Mouse (Mus musculus): ENCODE results near the gene Adam30. TPM values are rescaled to one million over a fixed set of nuclear protein-coding genes. Genes with fewer than 3 reads are reported as not detected.

Gene Adam30
- polyA plus RNA-seq, 1 experiment from 2014 or later = not detected

DNA sequence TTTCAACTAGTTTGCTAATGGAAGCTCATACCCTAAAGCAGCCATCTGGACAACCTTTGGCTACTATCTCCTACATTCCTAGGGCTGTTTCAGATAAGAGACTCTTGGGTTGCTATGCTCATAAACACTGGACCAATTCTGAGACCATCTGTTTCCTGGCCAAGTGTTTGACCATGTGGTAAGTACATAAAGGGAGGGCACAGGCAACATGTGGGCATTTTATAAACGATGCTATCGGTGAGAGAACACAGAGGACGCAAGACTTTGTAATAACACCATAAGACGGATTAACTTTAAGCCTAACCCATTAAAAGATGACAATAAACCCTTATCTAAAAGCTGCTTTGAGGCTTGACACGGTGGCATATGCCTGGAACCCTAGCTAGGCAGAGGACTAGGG is 42.9 kb downstream of the Adam30 start:
- H3K36me3 ChIP-seq (ENCODE audit: control insufficient read depth, insufficient read depth, low read length) = no peaks in the 10 kb centered on the region
- WGBS = 73% methylated on average over 5 of the region's 5 CpGs
- no peak overlapping the region for H3K4me3 ChIP-seq (ENCODE audit: low read depth, low read length)
- peaks cover 5% of the 10 kb centered on the region; the same call in 1 of the 2 replicates for H3K4me1 ChIP-seq (ENCODE audit: control insufficient read depth, insufficient read depth, low read length)
- H3K4me2 ChIP-seq (ENCODE audit: low read depth, low read length) = no peak overlapping the region
- DNase-seq (ENCODE audit: low spot score) (no peak), ATAC-seq (ENCODE audit: low read depth) (no peak)
- no peak overlapping the region for H3K9ac ChIP-seq (ENCODE audit: low read depth, low read length)
- no peak overlapping the region for H3K27ac ChIP-seq (replicated peaks; ENCODE audit: low read depth, low read length)
- H3K9me3 ChIP-seq (ENCODE audit: control insufficient read depth, low read length) = no peaks in the 10 kb centered on the region
- H3K27me3 ChIP-seq (replicated peaks; ENCODE audit: control insufficient read depth, insufficient read depth, low read length) = no peaks in the 10 kb centered on the region

DNA sequence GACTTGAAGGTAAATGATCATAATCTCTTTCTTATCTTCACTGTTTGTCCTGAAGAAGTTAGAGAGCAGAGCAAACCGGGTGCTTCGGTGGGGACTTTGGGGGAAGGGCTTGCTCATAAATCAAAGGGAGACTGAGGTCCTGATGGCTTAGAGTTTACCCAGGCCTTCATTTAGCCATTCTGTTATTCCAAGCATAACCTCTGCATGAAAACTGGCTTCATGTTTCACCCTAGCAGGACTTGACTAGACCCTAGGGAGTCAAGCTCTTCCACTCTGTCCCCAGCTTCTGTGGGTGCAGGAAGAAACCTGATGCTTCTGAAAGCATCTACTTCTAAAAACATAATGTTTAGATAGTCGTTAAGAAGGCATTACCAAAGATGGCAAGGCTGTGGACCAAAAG is 46.5 kb downstream of the Adam30 start:
- Histone ChIP-seq H3K4me2 (ENCODE audit: low read depth, low read length) (no peak overlapping the region), H3K4me1 (ENCODE audit: control insufficient read depth, insufficient read depth, low read length) (no peaks in the 10 kb centered on the region), H3K27me3 (replicated peaks; ENCODE audit: control insufficient read depth, insufficient read depth, low read length) (no peaks in the 10 kb centered on the region), H3K27ac (replicated peaks; ENCODE audit: low read depth, low read length) (no peak overlapping the region), H3K36me3 (ENCODE audit: control insufficient read depth, insufficient read depth, low read length) (no peaks in the 10 kb centered on the region), H3K9ac (ENCODE audit: low read depth, low read length) (no peak overlapping the region; the same call in 1 of the 2 replicates), H3K4me3 (ENCODE audit: low read depth, low read length) (no peak overlapping the region), H3K9me3 (ENCODE audit: control insufficient read depth, low read length) (no peaks in the 10 kb centered on the region)
- DNase-seq (ENCODE audit: low spot score) = no peak
- 52% methylated on average over 3 of the region's 3 CpGs for WGBS
- no peak for ATAC-seq (ENCODE audit: low read depth)

DNA sequence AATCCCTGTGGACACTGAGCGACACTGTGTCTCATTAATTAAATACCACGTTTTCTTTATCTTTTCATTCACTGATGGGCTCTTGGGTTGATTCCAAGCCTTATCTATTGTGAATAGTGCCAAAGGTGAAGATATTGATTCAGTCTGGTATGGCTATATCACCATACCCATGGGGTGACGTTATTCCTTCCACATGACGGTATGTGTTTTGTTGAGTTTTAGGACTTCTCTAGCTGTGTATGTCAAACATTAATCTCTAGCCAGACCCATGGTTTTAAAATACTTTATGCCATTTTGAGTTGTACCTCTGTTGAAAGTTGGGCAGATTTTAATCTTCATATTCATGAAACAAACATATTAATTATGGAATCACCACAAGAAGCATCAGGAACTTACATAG is 48.7 kb downstream of the Adam30 start:
- DNase-seq (ENCODE audit: low spot score) (no peak), ATAC-seq (ENCODE audit: low read depth) (no peak)
- Histone ChIP-seq H3K4me2 (ENCODE audit: low read depth, low read length) (no peak overlapping the region), H3K4me3 (ENCODE audit: low read depth, low read length) (no peak overlapping the region), H3K27ac (replicated peaks; ENCODE audit: low read depth, low read length) (no peak overlapping the region), H3K9ac (ENCODE audit: low read depth, low read length) (no peak overlapping the region), H3K27me3 (replicated peaks; ENCODE audit: control insufficient read depth, insufficient read depth, low read length) (no peaks in the 10 kb centered on the region), H3K9me3 (ENCODE audit: control insufficient read depth, low read length) (no peaks in the 10 kb centered on the region), H3K4me1 (ENCODE audit: control insufficient read depth, insufficient read depth, low read length) (no peaks in the 10 kb centered on the region), H3K36me3 (ENCODE audit: control insufficient read depth, insufficient read depth, low read length) (no peaks in the 10 kb centered on the region)
- WGBS = 81% methylated on average over 4 of the region's 4 CpGs

DNA sequence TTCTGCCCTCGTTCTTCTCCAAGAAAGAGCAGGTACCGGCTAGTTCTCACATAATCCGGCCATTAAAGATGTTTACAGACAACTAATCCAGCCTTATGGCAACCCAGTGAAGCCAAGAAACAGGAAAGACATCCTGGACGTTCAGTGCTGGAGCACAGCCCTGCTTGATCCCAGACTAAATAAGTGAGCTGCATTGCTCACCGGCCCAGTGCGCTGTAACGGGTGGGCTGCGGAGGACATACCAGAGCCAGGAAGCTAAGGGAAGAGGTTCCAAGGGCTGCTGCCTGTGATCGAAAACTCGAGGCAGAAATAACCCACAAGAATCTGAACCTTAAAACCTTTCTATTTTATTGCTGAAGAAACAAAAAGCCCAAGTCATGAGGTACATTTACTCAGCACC is 50.4 kb downstream of the Adam30 start:
- Histone ChIP-seq H3K27ac (replicated peaks; ENCODE audit: low read depth, low read length) (no peak overlapping the region), H3K27me3 (replicated peaks; ENCODE audit: control insufficient read depth, insufficient read depth, low read length) (no peaks in the 10 kb centered on the region), H3K4me3 (ENCODE audit: low read depth, low read length) (no peak overlapping the region), H3K4me1 (ENCODE audit: control insufficient read depth, insufficient read depth, low read length) (no peaks in the 10 kb centered on the region), H3K9me3 (ENCODE audit: control insufficient read depth, low read length) (no peaks in the 10 kb centered on the region), H3K4me2 (ENCODE audit: low read depth, low read length) (no peak overlapping the region), H3K36me3 (ENCODE audit: control insufficient read depth, insufficient read depth, low read length) (no peaks in the 10 kb centered on the region), H3K9ac (ENCODE audit: low read depth, low read length) (no peak overlapping the region)
- WGBS = 66% methylated on average over 10 of the region's 10 CpGs
- ATAC-seq (ENCODE audit: low read depth) (no peak), DNase-seq (ENCODE audit: low spot score) (no peak)

DNA sequence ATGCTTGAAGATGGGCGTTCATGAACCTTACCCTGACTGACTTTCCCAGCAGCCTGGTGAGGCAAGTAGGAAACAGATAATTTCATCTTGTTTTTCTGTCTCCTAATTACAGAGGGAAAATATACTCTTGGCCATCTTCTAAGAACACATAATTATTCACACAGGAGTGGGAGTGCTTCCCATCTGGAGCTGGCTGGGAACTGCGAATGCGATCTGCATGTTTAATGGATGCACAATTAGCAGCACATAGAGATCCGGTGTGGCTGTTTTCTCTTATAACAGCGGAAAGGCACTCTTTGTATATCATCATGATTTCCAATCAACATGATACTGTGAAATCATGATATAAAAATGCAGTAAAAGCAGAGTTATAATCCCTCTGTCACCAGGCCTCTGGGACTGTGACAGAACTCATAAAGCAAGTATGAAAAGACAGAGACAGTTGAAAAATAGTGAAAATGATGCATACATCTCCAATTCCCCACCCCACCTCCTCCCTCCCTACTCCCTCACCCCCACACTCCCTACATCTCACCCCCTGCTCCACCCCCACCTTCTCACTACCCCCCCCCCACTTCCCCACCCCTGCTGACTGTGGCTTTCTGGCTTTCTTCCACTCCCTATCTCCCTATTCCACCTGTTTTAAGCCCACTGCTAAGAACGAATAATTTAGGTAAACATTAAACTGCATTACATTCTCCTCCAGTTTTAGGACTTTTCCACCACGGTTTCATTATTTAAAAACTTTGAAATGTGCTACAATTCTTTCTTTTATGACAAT is 51.1 kb downstream of the Adam30 start:
- no peaks in the 10 kb centered on the region for H3K9me3 ChIP-seq (ENCODE audit: control insufficient read depth, low read length)
- H3K4me2 ChIP-seq (ENCODE audit: low read depth, low read length) = no peak overlapping the region
- no peak overlapping the region for H3K9ac ChIP-seq (ENCODE audit: low read depth, low read length)
- WGBS = 69% methylated on average over 7 of the region's 7 CpGs
- H3K27ac ChIP-seq (replicated peaks; ENCODE audit: low read depth, low read length) = no peak overlapping the region
- no peaks in the 10 kb centered on the region for H3K27me3 ChIP-seq (replicated peaks; ENCODE audit: control insufficient read depth, insufficient read depth, low read length)
- H3K4me3 ChIP-seq (ENCODE audit: low read depth, low read length) = no peak overlapping the region
- DNase-seq (ENCODE audit: low spot score) (no peak), ATAC-seq (ENCODE audit: low read depth) (no peak)
- no peaks in the 10 kb centered on the region for H3K4me1 ChIP-seq (ENCODE audit: control insufficient read depth, insufficient read depth, low read length)
- no peaks in the 10 kb centered on the region for H3K36me3 ChIP-seq (ENCODE audit: control insufficient read depth, insufficient read depth, low read length)

Other genes starting within 250 kb of the Adam30 start
- gene Notch2, start 147.1 kb upstream of the Adam30 start, polyA plus RNA-seq (2014; fragmentation: Nextera tagmentation; extraction: Ambion mirVana) = 35.6 and 39.3 TPM in 2 replicates
- not detected in 2 replicates for gene Reg4, start 61.5 kb downstream of the Adam30 start, polyA plus RNA-seq (2014; fragmentation: Nextera tagmentation; extraction: Ambion mirVana)
- gene Hmgcs2, start 119.8 kb downstream of the Adam30 start, polyA plus RNA-seq (2014; fragmentation: Nextera tagmentation; extraction: Ambion mirVana) = 7.2 and 8.2 TPM in 2 replicates
- 190 and 218 TPM in 2 replicates for gene Phgdh, start 179.4 kb downstream of the Adam30 start, polyA plus RNA-seq (2014; fragmentation: Nextera tagmentation; extraction: Ambion mirVana)
- gene Zfp697, start 221.8 kb downstream of the Adam30 start, polyA plus RNA-seq (2014; fragmentation: Nextera tagmentation; extraction: Ambion mirVana) = 4.8 and 6.2 TPM in 2 replicates